Mouse (Mus musculus): ENCODE results near the gene Gdpgp1. TPM values are rescaled to one million over a fixed set of nuclear protein-coding genes. Genes with fewer than 3 reads are reported as not detected.

The Gdpgp1 gene
- polyA plus RNA-seq, 1 experiment from 2014 or later, result 4.0 TPM

GRCm38 (mm10) chr7:80203638-80204096 lies 29.0 kb upstream of the Gdpgp1 start:
- Histone ChIP-seq H3K9me3 (ENCODE audit: control insufficient read depth, low read length) (no peaks in the 10 kb centered on the region), H3K27me3 (ENCODE audit: control insufficient read depth, insufficient read depth, low read length) (no peaks in the 10 kb centered on the region), H3K4me3 (replicated peaks; ENCODE audit: low read depth, low read length) (no peak overlapping the region), H3K4me2 (ENCODE audit: low read length) (peak overlapping the region; percentile 15; the same call in 1 of the 2 replicates), H3K27ac (replicated peaks; ENCODE audit: low read depth, low read length) (peak overlapping the region; percentile 77), H3K9ac (replicated peaks; ENCODE audit: low read length) (peak overlapping the region; percentile 37; the same call in 1 of the 2 replicates), H3K36me3 (ENCODE audit: control insufficient read depth, insufficient read depth, low read length) (no peaks in the 10 kb centered on the region), H3K4me1 (ENCODE audit: control insufficient read depth, insufficient read depth, low read length) (peaks cover 53% of the 10 kb centered on the region)
- no peak for DNase-seq
- 16% methylated on average over 12 of the region's 12 CpGs for WGBS
- no peak for ATAC-seq (ENCODE audit: low FRiP score, low TSS enrichment)

GRCm38 (mm10) chr7:80204362-80204761 lies 28.3 kb upstream of the Gdpgp1 start:
- Histone ChIP-seq H3K36me3 (ENCODE audit: control insufficient read depth, insufficient read depth, low read length) (no peaks in the 10 kb centered on the region), H3K4me1 (ENCODE audit: control insufficient read depth, insufficient read depth, low read length) (peaks cover 50% of the 10 kb centered on the region), H3K27ac (replicated peaks; ENCODE audit: low read depth, low read length) (no peak overlapping the region), H3K9ac (replicated peaks; ENCODE audit: low read length) (no peak overlapping the region), H3K4me2 (ENCODE audit: low read length) (no peak overlapping the region), H3K4me3 (replicated peaks; ENCODE audit: low read depth, low read length) (no peak overlapping the region), H3K9me3 (ENCODE audit: control insufficient read depth, low read length) (no peaks in the 10 kb centered on the region), H3K27me3 (ENCODE audit: control insufficient read depth, insufficient read depth, low read length) (no peaks in the 10 kb centered on the region)
- WGBS, result 84% methylated on average over 4 of the region's 4 CpGs
- no peak for DNase-seq
- no peak for ATAC-seq (ENCODE audit: low FRiP score, low TSS enrichment)

GRCm38 (mm10) chr7:80204961-80205360 lies 27.7 kb upstream of the Gdpgp1 start:
- H3K9me3 ChIP-seq (ENCODE audit: control insufficient read depth, low read length), result no peaks in the 10 kb centered on the region
- no peak for ATAC-seq (ENCODE audit: low FRiP score, low TSS enrichment)
- H3K36me3 ChIP-seq (ENCODE audit: control insufficient read depth, insufficient read depth, low read length), result no peaks in the 10 kb centered on the region
- H3K27me3 ChIP-seq (ENCODE audit: control insufficient read depth, insufficient read depth, low read length), result no peaks in the 10 kb centered on the region
- no peak for DNase-seq
- H3K27ac ChIP-seq (replicated peaks; ENCODE audit: low read depth, low read length), result no peak overlapping the region
- peaks cover 44% of the 10 kb centered on the region for H3K4me1 ChIP-seq (ENCODE audit: control insufficient read depth, insufficient read depth, low read length)
- 86% methylated on average over 7 of the region's 7 CpGs for WGBS
- H3K9ac ChIP-seq (replicated peaks; ENCODE audit: low read length), result no peak overlapping the region
- H3K4me3 ChIP-seq (replicated peaks; ENCODE audit: low read depth, low read length), result no peak overlapping the region
- H3K4me2 ChIP-seq (ENCODE audit: low read length), result no peak overlapping the region

GRCm38 (mm10) chr7:80205705-80206589 lies 26.7 kb upstream of the Gdpgp1 start:
- no peak for ATAC-seq (ENCODE audit: low FRiP score, low TSS enrichment)
- peaks cover 35% of the 10 kb centered on the region for H3K4me1 ChIP-seq (ENCODE audit: control insufficient read depth, insufficient read depth, low read length)
- H3K4me2 ChIP-seq (ENCODE audit: low read length), result no peak overlapping the region
- H3K27ac ChIP-seq (replicated peaks; ENCODE audit: low read depth, low read length), result no peak overlapping the region
- H3K9me3 ChIP-seq (ENCODE audit: control insufficient read depth, low read length), result no peaks in the 10 kb centered on the region
- H3K27me3 ChIP-seq (ENCODE audit: control insufficient read depth, insufficient read depth, low read length), result no peaks in the 10 kb centered on the region
- WGBS, result 87% methylated on average over 12 of the region's 12 CpGs
- no peaks in the 10 kb centered on the region for H3K36me3 ChIP-seq (ENCODE audit: control insufficient read depth, insufficient read depth, low read length)
- DNase-seq, result no peak
- H3K9ac ChIP-seq (replicated peaks; ENCODE audit: low read length), result no peak overlapping the region
- H3K4me3 ChIP-seq (replicated peaks; ENCODE audit: low read depth, low read length), result no peak overlapping the region

GRCm38 (mm10) chr7:80207314-80207731 lies 25.3 kb upstream of the Gdpgp1 start:
- H3K4me3 ChIP-seq (replicated peaks; ENCODE audit: low read depth, low read length), result no peak overlapping the region
- H3K36me3 ChIP-seq (ENCODE audit: control insufficient read depth, insufficient read depth, low read length), result no peaks in the 10 kb centered on the region
- H3K27ac ChIP-seq (replicated peaks; ENCODE audit: low read depth, low read length), result no peak overlapping the region
- DNase-seq (no peak), ATAC-seq (ENCODE audit: low FRiP score, low TSS enrichment) (no peak)
- no peaks in the 10 kb centered on the region for H3K27me3 ChIP-seq (ENCODE audit: control insufficient read depth, insufficient read depth, low read length)
- H3K4me2 ChIP-seq (ENCODE audit: low read length), result no peak overlapping the region
- 67% methylated on average over 3 of the region's 3 CpGs for WGBS
- no peaks in the 10 kb centered on the region for H3K9me3 ChIP-seq (ENCODE audit: control insufficient read depth, low read length)
- H3K9ac ChIP-seq (replicated peaks; ENCODE audit: low read length), result no peak overlapping the region
- peaks cover 22% of the 10 kb centered on the region for H3K4me1 ChIP-seq (ENCODE audit: control insufficient read depth, insufficient read depth, low read length)

GRCm38 (mm10) chr7:80208026-80208642 lies 24.5 kb upstream of the Gdpgp1 start:
- no peak for DNase-seq
- no peak overlapping the region for H3K4me3 ChIP-seq (replicated peaks; ENCODE audit: low read depth, low read length)
- no peak overlapping the region for H3K9ac ChIP-seq (replicated peaks; ENCODE audit: low read length)
- H3K9me3 ChIP-seq (ENCODE audit: control insufficient read depth, low read length), result no peaks in the 10 kb centered on the region
- no peak for ATAC-seq (ENCODE audit: low FRiP score, low TSS enrichment)
- no peak overlapping the region for H3K4me2 ChIP-seq (ENCODE audit: low read length)
- H3K36me3 ChIP-seq (ENCODE audit: control insufficient read depth, insufficient read depth, low read length), result peaks cover 3% of the 10 kb centered on the region; the same call in 1 of the 2 replicates
- peaks cover 14% of the 10 kb centered on the region for H3K4me1 ChIP-seq (ENCODE audit: control insufficient read depth, insufficient read depth, low read length)
- 80% methylated on average over 18 of the region's 18 CpGs for WGBS
- no peak overlapping the region for H3K27ac ChIP-seq (replicated peaks; ENCODE audit: low read depth, low read length)
- H3K27me3 ChIP-seq (ENCODE audit: control insufficient read depth, insufficient read depth, low read length), result no peaks in the 10 kb centered on the region

GRCm38 (mm10) chr7:80208738-80209430 lies 23.8 kb upstream of the Gdpgp1 start:
- Histone ChIP-seq H3K27me3 (ENCODE audit: control insufficient read depth, insufficient read depth, low read length) (no peaks in the 10 kb centered on the region), H3K4me2 (ENCODE audit: low read length) (no peak overlapping the region), H3K9me3 (ENCODE audit: control insufficient read depth, low read length) (no peaks in the 10 kb centered on the region), H3K36me3 (ENCODE audit: control insufficient read depth, insufficient read depth, low read length) (peaks cover 10% of the 10 kb centered on the region), H3K4me3 (replicated peaks; ENCODE audit: low read depth, low read length) (no peak overlapping the region), H3K9ac (replicated peaks; ENCODE audit: low read length) (no peak overlapping the region), H3K27ac (replicated peaks; ENCODE audit: low read depth, low read length) (no peak overlapping the region), H3K4me1 (ENCODE audit: control insufficient read depth, insufficient read depth, low read length) (peaks cover 6% of the 10 kb centered on the region)
- ATAC-seq (ENCODE audit: low FRiP score, low TSS enrichment) (no peak), DNase-seq (no peak)
- 80% methylated on average over 10 of the region's 10 CpGs for WGBS

GRCm38 (mm10) chr7:80209669-80210068 lies 23.0 kb upstream of the Gdpgp1 start:
- Histone ChIP-seq H3K9me3 (ENCODE audit: control insufficient read depth, low read length) (no peaks in the 10 kb centered on the region), H3K27ac (replicated peaks; ENCODE audit: low read depth, low read length) (no peak overlapping the region), H3K4me1 (ENCODE audit: control insufficient read depth, insufficient read depth, low read length) (0 out of 2 replicates have a peak, but pooled peaks cover 2% of the 10 kb centered on the region), H3K4me2 (ENCODE audit: low read length) (no peak overlapping the region), H3K27me3 (ENCODE audit: control insufficient read depth, insufficient read depth, low read length) (no peaks in the 10 kb centered on the region), H3K9ac (replicated peaks; ENCODE audit: low read length) (no peak overlapping the region), H3K36me3 (ENCODE audit: control insufficient read depth, insufficient read depth, low read length) (peaks cover 12% of the 10 kb centered on the region), H3K4me3 (replicated peaks; ENCODE audit: low read depth, low read length) (no peak overlapping the region)
- DNase-seq (no peak), ATAC-seq (ENCODE audit: low FRiP score, low TSS enrichment) (no peak)
- 86% methylated on average over 6 of the region's 6 CpGs for WGBS

Measured in midbrain, embryonic 14.5 days (tissue).